Mouse (Mus musculus) embryonic facial prominence, embryonic 13.5 days (tissue): ENCODE measurements around the gene Mtr. TPM values are rescaled to one million over a fixed set of nuclear protein-coding genes. Genes with fewer than 3 reads are reported as not detected.

Experiments
- ATAC-seq: fragments of 200-750 bp; cut with Nextera tagmentation; 2 replicates; pipeline ENCODE4 v1.8.0; 2017; ENCODE audit warnings: low read depth; ENCODE audit not compliant: insufficient number of reproducible peaks, insufficient read depth, low FRiP score, low TSS enrichment
- H3K27ac ChIP-seq: fragments of 300-500 bp; sonication (generic); 2 replicates; pipeline ENCODE4 v1.5.1; 2015; ENCODE audit warnings: moderate library complexity, mild to moderate bottlenecking, inconsistent platforms
- H3K27me3 ChIP-seq: fragments of 300-500 bp; sonication (generic); 2 replicates; pipeline ENCODE4 v1.6.1; 2015; ENCODE audit warnings: mild to moderate bottlenecking, inconsistent platforms
- H3K36me3 ChIP-seq: fragments of 300-500 bp; sonication (generic); 2 replicates; pipeline ENCODE4 v1.6.1; 2015; ENCODE audit warnings: mild to moderate bottlenecking, inconsistent platforms
- H3K4me1 ChIP-seq: fragments of 300-500 bp; sonication (generic); 2 replicates; pipeline ENCODE4 v1.6.1; 2015; ENCODE audit warnings: inconsistent platforms
- H3K4me2 ChIP-seq: fragments of 300-500 bp; sonication (generic); 2 replicates; pipeline ENCODE4 v1.6.1; 2015; ENCODE audit warnings: moderate library complexity, mild to moderate bottlenecking, inconsistent platforms
- H3K4me3 ChIP-seq: fragments of 300-500 bp; sonication (generic); 2 replicates; pipeline ENCODE4 v1.5.1; 2015; ENCODE audit warnings: mild to moderate bottlenecking, inconsistent platforms
- H3K9ac ChIP-seq: fragments of 300-500 bp; sonication (generic); 2 replicates; pipeline ENCODE4 v1.6.1; 2015; ENCODE audit warnings: mild to moderate bottlenecking, inconsistent platforms
- H3K9me3 ChIP-seq: fragments of 300-500 bp; sonication (generic); 2 replicates; pipeline ENCODE4 v1.6.1; 2016; ENCODE audit warnings: inconsistent platforms
- WGBS: fragments of 180-500 bp; shearing (Covaris S2); methylation state at CpG from one replicate; pipeline ENCODE4 v1.1.7; 2015; ENCODE audit warnings: mixed read lengths; 5-methylcytosine and 5-hydroxymethylcytosine counted together
- polyA plus RNA-seq: library from polyadenylated mRNA; unstranded; fragments of >200 nt; fragmentation: Nextera tagmentation; extraction: Ambion mirVana; gene quantifications from 2 replicates; pipeline ENCODE4 v1.2.1, GENCODE M21; 2015

Gene Mtr
- polyA plus RNA-seq = 12.6 and 15.5 TPM in 2 replicates

- peak within 1 kb of the TSS; percentile 70 for H3K4me2 ChIP-seq
- peak; percentile 100 for ATAC-seq
- H3K27ac ChIP-seq = peak within 1 kb of the TSS; percentile 92
- no peaks in the 10 kb centered on the region for H3K27me3 ChIP-seq
- H3K4me1 ChIP-seq = peaks cover 16% of the 10 kb centered on the region
- 0 out of 2 replicates have a peak, but pooled peaks cover 4% of the 10 kb centered on the region for H3K36me3 ChIP-seq
- peak within 1 kb of the TSS; percentile 80 for H3K4me3 ChIP-seq
- H3K9me3 ChIP-seq = no peaks in the 10 kb centered on the region
- peak within 1 kb of the TSS; percentile 84 for H3K9ac ChIP-seq
- WGBS = under 1% methylated on average over 69 of the region's 69 CpGs
These were observed at the start of gene Mtr for GRCm38 (mm10) chr13:12257391-12258380. Gene Mtr, minus strand, starts transcription at chr13:12258113.

- no peaks in the 10 kb centered on the region for H3K27me3 ChIP-seq
- no peaks in the 10 kb centered on the region for H3K9me3 ChIP-seq
- no peaks in the 10 kb centered on the region; the same call in 1 of the 2 replicates for H3K4me1 ChIP-seq
- no peak overlapping the region for H3K4me2 ChIP-seq
- no peak overlapping the region for H3K9ac ChIP-seq
- no peaks in the 10 kb centered on the region for H3K36me3 ChIP-seq
- no peak overlapping the region for H3K4me3 ChIP-seq
- H3K27ac ChIP-seq = no peak overlapping the region
- 74% methylated on average over 4 of the region's 4 CpGs for WGBS
- no peak for ATAC-seq
These were observed 49.4 kb upstream of the Mtr start for GRCm38 (mm10) chr13:12307286-12307685.

GRCm38 (mm10) chr13:12305540-12305939 is 47.6 kb upstream of the Mtr start:
- no peak overlapping the region for H3K27ac ChIP-seq
- no peaks in the 10 kb centered on the region for H3K27me3 ChIP-seq
- H3K4me1 ChIP-seq = no peaks in the 10 kb centered on the region; the same call in 1 of the 2 replicates
- no peak for ATAC-seq
- WGBS = 82% methylated on average over 8 of the region's 8 CpGs
- no peak overlapping the region for H3K4me3 ChIP-seq
- no peak overlapping the region for H3K4me2 ChIP-seq
- no peaks in the 10 kb centered on the region for H3K9me3 ChIP-seq
- no peaks in the 10 kb centered on the region for H3K36me3 ChIP-seq
- no peak overlapping the region for H3K9ac ChIP-seq

- no peak overlapping the region for H3K4me2 ChIP-seq
- no peak overlapping the region for H3K27ac ChIP-seq
- H3K36me3 ChIP-seq = no peaks in the 10 kb centered on the region
- ATAC-seq = no peak
- no peaks in the 10 kb centered on the region for H3K9me3 ChIP-seq
- 83% methylated on average over 5 of the region's 5 CpGs for WGBS
- H3K27me3 ChIP-seq = no peaks in the 10 kb centered on the region
- no peak overlapping the region for H3K9ac ChIP-seq
- H3K4me3 ChIP-seq = no peak overlapping the region
- H3K4me1 ChIP-seq = no peaks in the 10 kb centered on the region; the same call in 1 of the 2 replicates
These were observed 47.1 kb upstream of the Mtr start for GRCm38 (mm10) chr13:12304991-12305390.

- H3K27me3 ChIP-seq = no peaks in the 10 kb centered on the region
- no peak overlapping the region for H3K9ac ChIP-seq
- H3K4me2 ChIP-seq = no peak overlapping the region
- H3K9me3 ChIP-seq = no peaks in the 10 kb centered on the region
- H3K27ac ChIP-seq = no peak overlapping the region
- H3K4me3 ChIP-seq = no peak overlapping the region
- no peak for ATAC-seq
- no peaks in the 10 kb centered on the region for H3K36me3 ChIP-seq
- WGBS = 63% methylated on average over 6 of the region's 6 CpGs
- H3K4me1 ChIP-seq = no peaks in the 10 kb centered on the region
These were observed 39.9 kb upstream of the Mtr start for GRCm38 (mm10) chr13:12297777-12298176.

- WGBS = 83% methylated on average over 3 of the region's 3 CpGs
- H3K4me1 ChIP-seq = no peaks in the 10 kb centered on the region
- H3K9me3 ChIP-seq = no peaks in the 10 kb centered on the region
- no peak overlapping the region for H3K4me3 ChIP-seq
- no peak overlapping the region for H3K4me2 ChIP-seq
- H3K9ac ChIP-seq = no peak overlapping the region
- H3K27me3 ChIP-seq = no peaks in the 10 kb centered on the region
- ATAC-seq = no peak
- H3K36me3 ChIP-seq = no peaks in the 10 kb centered on the region
- no peak overlapping the region for H3K27ac ChIP-seq
These were observed 38.8 kb upstream of the Mtr start for GRCm38 (mm10) chr13:12296701-12297100.

- H3K36me3 ChIP-seq = no peaks in the 10 kb centered on the region
- no peaks in the 10 kb centered on the region for H3K27me3 ChIP-seq
- 63% methylated on average over 7 of the region's 7 CpGs for WGBS
- no peak overlapping the region for H3K9ac ChIP-seq
- ATAC-seq = no peak
- H3K27ac ChIP-seq = no peak overlapping the region
- H3K9me3 ChIP-seq = no peaks in the 10 kb centered on the region
- no peak overlapping the region for H3K4me3 ChIP-seq
- no peak overlapping the region for H3K4me2 ChIP-seq
- H3K4me1 ChIP-seq = no peaks in the 10 kb centered on the region
These were observed 35.9 kb upstream of the Mtr start for GRCm38 (mm10) chr13:12293810-12294209.

GRCm38 (mm10) chr13:12290700-12291099 is 32.8 kb upstream of the Mtr start:
- Histone ChIP-seq H3K4me2 (no peak overlapping the region), H3K27ac (no peak overlapping the region), H3K4me1 (no peaks in the 10 kb centered on the region), H3K4me3 (no peak overlapping the region), H3K9me3 (no peaks in the 10 kb centered on the region), H3K36me3 (no peaks in the 10 kb centered on the region), H3K27me3 (no peaks in the 10 kb centered on the region), H3K9ac (no peak overlapping the region)
- ATAC-seq = no peak
- WGBS = 80% methylated on average over 7 of the region's 7 CpGs

GRCm38 (mm10) chr13:12284528-12284927 is 26.6 kb upstream of the Mtr start:
- Histone ChIP-seq H3K27ac (no peak overlapping the region), H3K4me1 (no peaks in the 10 kb centered on the region), H3K9ac (no peak overlapping the region), H3K36me3 (no peaks in the 10 kb centered on the region), H3K4me3 (no peak overlapping the region), H3K4me2 (no peak overlapping the region), H3K27me3 (no peaks in the 10 kb centered on the region), H3K9me3 (no peaks in the 10 kb centered on the region)
- no peak for ATAC-seq
- 91% methylated on average over 11 of the region's 11 CpGs for WGBS

- no peak overlapping the region for H3K9ac ChIP-seq
- 82% methylated on average over 3 of the region's 3 CpGs for WGBS
- no peak for ATAC-seq
These were observed 25.9 kb upstream of the Mtr start for GRCm38 (mm10) chr13:12283826-12284225.

GRCm38 (mm10) chr13:12274721-12275120 is 16.8 kb upstream of the Mtr start:
- Histone ChIP-seq H3K27ac (no peak overlapping the region), H3K9me3 (no peaks in the 10 kb centered on the region), H3K4me2 (no peak overlapping the region), H3K36me3 (no peaks in the 10 kb centered on the region), H3K4me1 (no peaks in the 10 kb centered on the region), H3K9ac (no peak overlapping the region), H3K27me3 (no peaks in the 10 kb centered on the region), H3K4me3 (no peak overlapping the region)
- no peak for ATAC-seq
- WGBS = 83% methylated on average over 6 of the region's 6 CpGs

More at GRCm38 (mm10) chr13:12283826-12284225, 25.9 kb upstream of the Mtr start:
- no peak overlapping the region for H3K27ac ChIP-seq
- no peak overlapping the region for H3K4me3 ChIP-seq
- no peaks in the 10 kb centered on the region for H3K4me1 ChIP-seq
- no peaks in the 10 kb centered on the region for H3K27me3 ChIP-seq
- H3K9me3 ChIP-seq = no peaks in the 10 kb centered on the region
- no peak overlapping the region for H3K4me2 ChIP-seq
- H3K36me3 ChIP-seq = no peaks in the 10 kb centered on the region

GRCm38 (mm10) chr13:12274220-12274619 is 16.3 kb upstream of the Mtr start:
- Histone ChIP-seq H3K36me3 (no peaks in the 10 kb centered on the region), H3K9ac (no peak overlapping the region), H3K9me3 (no peaks in the 10 kb centered on the region), H3K27me3 (no peaks in the 10 kb centered on the region), H3K4me3 (no peak overlapping the region), H3K27ac (no peak overlapping the region), H3K4me1 (no peaks in the 10 kb centered on the region), H3K4me2 (no peak overlapping the region)
- 81% methylated on average over 4 of the region's 4 CpGs for WGBS
- no peak for ATAC-seq
